Mouse (Mus musculus): ENCODE measurements at regions not wholly inside any gene's neighbourhood (a gene's known extent, or its start where the extent isn't known, plus 50 kb on each side); places are given as distances from the start of the nearest gene placed in this dataset.

- DNase-seq (ENCODE audit: low spot score), result no peak
Observed at GRCm38 (mm10) chr11:64579826-64580225, 143.4 kb upstream of the F930015N05Rik start.

- no peak for DNase-seq (ENCODE audit: low spot score)
Observed at GRCm38 (mm10) chr11:64586056-64586455, 149.6 kb upstream of the F930015N05Rik start.

GRCm38 (mm10) chr11:64587034-64587710 is 150.7 kb upstream of the F930015N05Rik start:
- DNase-seq (ENCODE audit: low spot score), result no peak

GRCm38 (mm10) chr11:64587751-64588600 is 151.5 kb upstream of the F930015N05Rik start:
- no peak for DNase-seq (ENCODE audit: low spot score)

GRCm38 (mm10) chr11:64588601-64588989 is 152.1 kb upstream of the F930015N05Rik start:
- no peak for DNase-seq (ENCODE audit: low spot score)

GRCm38 (mm10) chr11:64589026-64589425 is 152.6 kb upstream of the F930015N05Rik start:
- DNase-seq (ENCODE audit: low spot score), result no peak

- no peak for DNase-seq (ENCODE audit: low spot score)
Observed at GRCm38 (mm10) chr11:64590091-64590490, 153.6 kb upstream of the F930015N05Rik start.

GRCm38 (mm10) chr11:64592253-64592652 is 155.8 kb upstream of the F930015N05Rik start:
- no peak for DNase-seq (ENCODE audit: low spot score)

- DNase-seq (ENCODE audit: low spot score), result no peak
Observed at GRCm38 (mm10) chr11:64597305-64597704, 160.9 kb upstream of the F930015N05Rik start.

- peak; percentile 12 for DNase-seq (ENCODE audit: low spot score)
Observed at GRCm38 (mm10) chr11:64599178-64599577, 162.7 kb upstream of the F930015N05Rik start.

- DNase-seq (ENCODE audit: low spot score), result peak; percentile 52
Observed at GRCm38 (mm10) chr11:64600201-64601102, 164.0 kb upstream of the F930015N05Rik start.

- DNase-seq (ENCODE audit: low spot score), result no peak
Observed at GRCm38 (mm10) chr11:64609043-64609442, 172.6 kb upstream of the F930015N05Rik start.

- no peak for DNase-seq (ENCODE audit: low spot score)
Observed at GRCm38 (mm10) chr11:64610724-64611123, 174.3 kb upstream of the F930015N05Rik start.

GRCm38 (mm10) chr11:64615140-64615539 is 178.7 kb upstream of the F930015N05Rik start:
- no peak for DNase-seq (ENCODE audit: low spot score)

GRCm38 (mm10) chr11:64618631-64619385 is 182.4 kb upstream of the F930015N05Rik start:
- no peak for DNase-seq (ENCODE audit: low spot score)

- DNase-seq (ENCODE audit: low spot score), result no peak
Observed at GRCm38 (mm10) chr11:64627180-64627579, 190.7 kb upstream of the F930015N05Rik start.

- no peak for DNase-seq (ENCODE audit: low spot score)
Observed at GRCm38 (mm10) chr11:64640947-64641346, 204.5 kb upstream of the F930015N05Rik start.

- DNase-seq (ENCODE audit: low spot score), result no peak
Observed at GRCm38 (mm10) chr11:64643171-64643570, 206.7 kb upstream of the F930015N05Rik start.

GRCm38 (mm10) chr11:64647938-64648337 is 211.5 kb upstream of the F930015N05Rik start:
- no peak for DNase-seq (ENCODE audit: low spot score)

GRCm38 (mm10) chr11:64650571-64651282 is 214.3 kb upstream of the F930015N05Rik start:
- no peak for DNase-seq (ENCODE audit: low spot score)

- DNase-seq (ENCODE audit: low spot score), result no peak
Observed at GRCm38 (mm10) chr11:64652811-64653210, 216.4 kb upstream of the F930015N05Rik start.

All from layer of hippocampus, adult 11-12 months (tissue).